Mouse (Mus musculus) colon, adult 2 months (tissue): ENCODE data around the gene Olfr1302. TPM values are rescaled to one million over a fixed set of nuclear protein-coding genes. Genes with fewer than 3 reads are reported as not detected.

ENCODE experiments used
- polyA plus RNA-seq: library from polyadenylated mRNA; depleted of rRNA; stranded (reverse); fragments of >200 nt; gene quantifications from 2 replicates; pipeline ENCODE4 v1.2.3, GENCODE M21; 2012; rRNA removed

Gene Olfr1302
- polyA plus RNA-seq, result not detected in 2 replicates

DNA sequence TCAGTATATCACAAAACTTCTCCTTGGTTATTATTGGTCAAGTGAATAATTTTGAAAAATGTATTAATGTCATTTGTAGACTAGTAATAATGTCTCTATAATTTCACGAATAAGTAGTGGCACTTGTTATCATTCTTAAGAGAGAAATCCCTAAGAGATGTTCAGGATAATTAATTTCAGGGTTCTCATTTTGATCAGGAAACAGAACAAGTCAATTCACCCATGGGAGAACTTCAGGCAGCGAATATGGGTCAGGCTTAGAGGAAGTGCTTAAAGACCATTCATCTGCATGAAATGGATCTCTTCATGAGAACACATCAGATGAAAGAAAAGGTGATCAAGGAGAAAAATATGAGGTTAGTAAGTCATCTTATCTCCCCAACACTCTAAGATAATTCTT is at the start of gene Olfr1302:
Gene Olfr1302, plus strand, starts transcription at position 301 of the 400 bp plus-strand sequence.

DNA sequence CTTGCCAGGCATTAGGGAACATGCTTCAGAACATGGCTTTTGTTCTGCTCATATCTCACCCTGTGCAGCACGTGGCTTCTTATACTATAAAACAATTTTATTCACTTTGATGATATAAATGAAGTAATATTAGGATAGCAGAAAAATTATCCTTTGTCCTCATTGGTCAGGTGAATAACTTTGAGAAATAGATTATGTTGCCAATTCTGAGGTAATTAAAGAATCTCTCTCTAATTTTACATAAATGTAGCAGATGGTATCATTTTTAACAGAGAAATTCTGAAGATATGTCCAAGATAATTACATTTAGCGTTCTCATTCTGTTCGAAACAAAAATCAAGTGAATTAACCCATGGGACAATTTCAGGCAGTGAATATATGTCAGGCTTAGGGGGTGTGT is 26.5 kb upstream of the Olfr1302 start, which contains the start of gene Olfr1301:
Gene Olfr1301, plus strand, starts transcription at position 301 of the 400 bp plus-strand sequence.

DNA sequence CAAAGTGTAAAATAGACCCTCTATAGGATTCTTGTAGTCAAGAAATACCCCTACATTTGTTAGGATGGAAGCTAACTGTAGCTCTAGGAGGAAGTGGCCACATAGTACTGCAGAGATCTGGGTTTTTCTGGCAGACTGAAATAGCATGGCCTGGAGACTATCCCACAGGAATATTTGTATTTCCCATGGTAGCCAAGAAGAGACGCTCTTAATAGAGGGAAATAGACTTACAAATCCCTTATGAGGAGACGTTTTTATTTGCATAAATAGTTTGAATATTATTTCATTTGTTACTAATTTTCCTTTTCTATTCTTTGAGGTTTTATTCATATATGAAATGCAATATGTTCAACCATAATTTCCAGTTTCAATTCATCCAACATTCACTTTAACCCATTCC is 43.0 kb downstream of the Olfr1302 start, which contains the start of gene Olfr1303:
Gene Olfr1303, minus strand, starts transcription at position 101 of the 400 bp plus-strand sequence.

Other genes with a start within 250 kb of the Olfr1302 start
- gene Olfr1294, start 237.1 kb upstream of the Olfr1302 start, polyA plus RNA-seq, result not detected in 2 replicates
- not detected in 2 replicates for gene Olfr1295, start 207.7 kb upstream of the Olfr1302 start, polyA plus RNA-seq
- gene Olfr1297, start 150.9 kb upstream of the Olfr1302 start, polyA plus RNA-seq, result not detected in 2 replicates
- not detected in 2 replicates for gene Olfr1298, start 128.2 kb upstream of the Olfr1302 start, polyA plus RNA-seq
- not detected in 2 replicates for gene Olfr1299, start 116.0 kb upstream of the Olfr1302 start, polyA plus RNA-seq
- gene Olfr1301, start 26.4 kb upstream of the Olfr1302 start, polyA plus RNA-seq, result not detected in 2 replicates
- gene Olfr1303, start 42.9 kb downstream of the Olfr1302 start, polyA plus RNA-seq, result not detected in 2 replicates
- not detected in 2 replicates for gene Olfr1305, start 99.7 kb downstream of the Olfr1302 start, polyA plus RNA-seq
- gene Olfr1306, start 138.8 kb downstream of the Olfr1302 start, polyA plus RNA-seq, result not detected in 2 replicates
- gene Olfr1307, start 172.0 kb downstream of the Olfr1302 start, polyA plus RNA-seq, result not detected in 2 replicates
- not detected in 2 replicates for gene Olfr1308, start 187.5 kb downstream of the Olfr1302 start, polyA plus RNA-seq
- gene Olfr1309, start 212.9 kb downstream of the Olfr1302 start, polyA plus RNA-seq, result not detected in 2 replicates
- gene Olfr1310, start 235.3 kb downstream of the Olfr1302 start, polyA plus RNA-seq, result not detected in 2 replicates
- not detected in 2 replicates for gene Olfr1311, start 247.0 kb downstream of the Olfr1302 start, polyA plus RNA-seq